Mouse (Mus musculus): ENCODE measurements around the gene Efna5.

GRCm38 (mm10) chr17:62728142-62728917, 152.8 kb downstream of the Efna5 start:
- TF ChIP-seq CTCF (IDR thresholded peaks at IDR 0.05; ENCODE audit: low read depth, low read length) (no peak), GATA2 (IDR thresholded peaks at IDR 0.05; ENCODE audit: borderline replicate concordance, low read depth, low read length) (no peak), GATA1 (IDR thresholded peaks at IDR 0.05; ENCODE audit: borderline replicate concordance, low read length) (no peak), POLR2AphosphoS5 (IDR thresholded peaks at IDR 0.05; ENCODE audit: insufficient replicate concordance, low read depth, low read length) (no peak)
